Mouse (Mus musculus): Measurements from ENCODE around the gene Myh7b.

GRCm38 (mm10) chr2:155573996-155574395 lies 37.0 kb upstream of the Myh7b start:
- TF ChIP-seq POLR2A (IDR thresholded peaks at IDR 0.05; ENCODE audit: control insufficient read depth in 1 of 2, insufficient read depth in 1 of 2, low read depth in 1 of 2, low read length in 2 of 2, poor library complexity in 1 of 2) (no peak), BHLHE40 (IDR thresholded peaks at IDR 0.05; ENCODE audit: borderline replicate concordance, low read depth, low read length) (no peak), NRF1 (IDR thresholded peaks at IDR 0.05; ENCODE audit: insufficient read depth, low read depth, low read length, poor library complexity, severe bottlenecking) (no peak), ZMIZ1 (IDR thresholded peaks at IDR 0.05; ENCODE audit: low read depth, low read length) (no peak), ZC3H11A (IDR thresholded peaks at IDR 0.05; ENCODE audit: low read depth, low read length) (no peak), EP300 (IDR thresholded peaks at IDR 0.05; ENCODE audit: low read depth in 1 of 2, low read length in 2 of 2) (no peak), MAFK (IDR thresholded peaks at IDR 0.05; ENCODE audit: borderline replicate concordance, low read depth, low read length) (no peak), CTCF (IDR thresholded peaks at IDR 0.05 in 2 of 3, conservative IDR thresholded peaks at IDR 0.05 in 1 of 3; ENCODE audit: control insufficient read depth in 1 of 3, insufficient read depth in 1 of 3, low read depth in 2 of 3, low read length in 3 of 3, poor library complexity in 1 of 3, severe bottlenecking in 1 of 3) (no peak), E2F4 (IDR thresholded peaks at IDR 0.05; ENCODE audit: borderline replicate concordance, low read depth, low read length) (no peak), MEF2A (IDR thresholded peaks at IDR 0.05; ENCODE audit: extremely low read depth, insufficient replicate concordance, low read depth, low read length, poor library complexity, severe bottlenecking) (no peak), GABPA (IDR thresholded peaks at IDR 0.05; ENCODE audit: low read depth, low read length) (no peak), TCF12 (IDR thresholded peaks at IDR 0.05; ENCODE audit: low read depth, low read length) (no peak), POLR2AphosphoS5 (IDR thresholded peaks at IDR 0.05; ENCODE audit: borderline replicate concordance, low read depth, low read length) (no peak), CHD2 (IDR thresholded peaks at IDR 0.05; ENCODE audit: low read length) (no peak)
